ENCODE assay signal across 11 mouse cellular contexts in the genomic region with DNA sequence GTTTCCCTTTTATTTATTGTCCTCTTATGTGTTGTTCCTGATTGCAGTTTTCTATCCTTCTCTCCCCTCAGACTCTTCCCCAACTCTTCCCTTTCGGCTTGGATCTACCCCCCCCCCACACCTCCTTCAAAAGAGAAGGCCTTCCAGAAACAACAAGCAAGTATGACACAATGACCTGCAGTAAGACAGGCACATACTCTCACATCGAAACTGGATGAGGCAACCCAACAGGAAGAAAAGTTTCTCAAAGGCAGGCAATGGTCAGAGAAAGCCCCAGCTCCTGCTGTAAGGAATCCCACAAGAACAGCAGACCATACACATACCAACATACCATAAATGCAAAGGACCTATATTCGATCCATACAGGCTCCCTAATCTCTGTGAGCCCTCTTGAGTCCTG.
"Had no signal": no experiment of that assay in that cellular context is flagged by ENCODE, and none has a peak within 500 bp of the region (broad histone marks: within the 10 kb centered on the region; RNA-seq: fewer than 3 reads in every experiment).

No protein-coding gene starts in this region.

- DNase-seq: retina, postnatal 1 day; right cerebral cortex, postnatal 14 days; right cerebral cortex, postnatal 25 days; right cerebral cortex, postnatal 4 days; spleen, adult 18-20 months; thymus, adult 18-20 months; thymus, adult 2 months; thymus, postnatal 14 days; thymus, postnatal 25 days; thymus, postnatal 36 days; thymus, postnatal 4 days had no signal
